Mouse (Mus musculus) forebrain, embryonic 16.5 days (tissue): ENCODE results near the gene Ubash3a. TPM values are rescaled to one million over a fixed set of nuclear protein-coding genes. Genes with fewer than 3 reads are reported as not detected.
A peak's percentile ranks its signal among the peaks of the same experiment; 100 is the strongest.
"Not testable (repeated sequence)": the region's sequence is repeated elsewhere in the genome, so short reads cannot be mapped to it uniquely, and the experiment has no call there.

Source experiments
- ATAC-seq: fragments of 200-750 bp; cut with Nextera tagmentation; 2 replicates; pipeline ENCODE4 v1.8.0; 2017; ENCODE audit warnings: mild to moderate bottlenecking, moderate library complexity
- H3K27ac ChIP-seq: fragments of 300-500 bp; sonication (generic); 2 replicates; pipeline ENCODE4 v1.5.1; 2014; ENCODE audit warnings: low read length, control low read depth
- H3K27me3 ChIP-seq: fragments of 300-500 bp; sonication (generic); replicated peaks from 2 replicates; pipeline ENCODE4 v1.6.1; 2014; ENCODE audit warnings: low read length; ENCODE audit not compliant: control insufficient read depth, insufficient read depth
- H3K36me3 ChIP-seq: fragments of 300-500 bp; sonication (generic); 2 replicates; pipeline ENCODE4 v1.6.1; 2014; ENCODE audit not compliant: control insufficient read depth, insufficient read depth
- H3K4me1 ChIP-seq: fragments of 300-500 bp; sonication (generic); replicated peaks from 2 replicates; pipeline ENCODE4 v1.6.1; 2014; ENCODE audit warnings: low read length; ENCODE audit not compliant: control insufficient read depth, insufficient read depth
- H3K4me2 ChIP-seq: fragments of 300-500 bp; sonication (generic); 2 replicates; pipeline ENCODE4 v1.6.1; 2014; ENCODE audit warnings: mild to moderate bottlenecking, low read length, control low read depth
- H3K4me3 ChIP-seq: fragments of 300-500 bp; sonication (generic); replicated peaks from 2 replicates; pipeline ENCODE4 v1.5.1; 2014; ENCODE audit warnings: mild to moderate bottlenecking, low read length, control low read depth
- H3K9ac ChIP-seq: fragments of 300-500 bp; sonication (generic); replicated peaks from 2 replicates; pipeline ENCODE4 v1.6.1; 2014; ENCODE audit warnings: low read depth, low read length, control low read depth
- H3K9me3 ChIP-seq: fragments of 300-500 bp; sonication (generic); 2 replicates; pipeline ENCODE4 v1.6.1; 2016; ENCODE audit warnings: low read length; ENCODE audit not compliant: control insufficient read depth
- WGBS: fragments of 180-500 bp; shearing (Covaris S2); extraction: QIAGEN DNeasy Blood & Tissue Kit; methylation state at CpG from one replicate; pipeline ENCODE4 v1.1.7; 2014; 5-methylcytosine and 5-hydroxymethylcytosine counted together
- polyA plus RNA-seq: library from polyadenylated mRNA; unstranded; fragments of >200 nt; fragmentation: Nextera tagmentation; extraction: Ambion mirVana; gene quantifications from 2 replicates; pipeline ENCODE4 v1.2.1, GENCODE M21; 2015

The Ubash3a gene
- polyA plus RNA-seq, 1 experiment from 2014 or later = not detected

GRCm38 (mm10) chr17:31270736-31271135 is 63.1 kb downstream of the Ubash3a start:
- not testable (repeated sequence) for H3K36me3 ChIP-seq, H3K9ac ChIP-seq, H3K9me3 ChIP-seq, H3K27ac ChIP-seq, H3K4me1 ChIP-seq, ATAC-seq, H3K4me3 ChIP-seq, H3K4me2 ChIP-seq, H3K27me3 ChIP-seq
- 81% methylated on average over 8 of the region's 8 CpGs for WGBS

- Histone ChIP-seq H3K9ac (no peak overlapping the region), H3K27ac (no peak overlapping the region), H3K27me3 (no peaks in the 10 kb centered on the region), H3K9me3 (no peaks in the 10 kb centered on the region), H3K4me1 (no peaks in the 10 kb centered on the region), H3K36me3 (no peaks in the 10 kb centered on the region), H3K4me2 (no peak overlapping the region), H3K4me3 (no peak overlapping the region)
- WGBS = 73% methylated on average over 7 of the region's 7 CpGs
- no peak for ATAC-seq
Observed at GRCm38 (mm10) chr17:31271136-31271851, 63.6 kb downstream of the Ubash3a start.

DNA sequence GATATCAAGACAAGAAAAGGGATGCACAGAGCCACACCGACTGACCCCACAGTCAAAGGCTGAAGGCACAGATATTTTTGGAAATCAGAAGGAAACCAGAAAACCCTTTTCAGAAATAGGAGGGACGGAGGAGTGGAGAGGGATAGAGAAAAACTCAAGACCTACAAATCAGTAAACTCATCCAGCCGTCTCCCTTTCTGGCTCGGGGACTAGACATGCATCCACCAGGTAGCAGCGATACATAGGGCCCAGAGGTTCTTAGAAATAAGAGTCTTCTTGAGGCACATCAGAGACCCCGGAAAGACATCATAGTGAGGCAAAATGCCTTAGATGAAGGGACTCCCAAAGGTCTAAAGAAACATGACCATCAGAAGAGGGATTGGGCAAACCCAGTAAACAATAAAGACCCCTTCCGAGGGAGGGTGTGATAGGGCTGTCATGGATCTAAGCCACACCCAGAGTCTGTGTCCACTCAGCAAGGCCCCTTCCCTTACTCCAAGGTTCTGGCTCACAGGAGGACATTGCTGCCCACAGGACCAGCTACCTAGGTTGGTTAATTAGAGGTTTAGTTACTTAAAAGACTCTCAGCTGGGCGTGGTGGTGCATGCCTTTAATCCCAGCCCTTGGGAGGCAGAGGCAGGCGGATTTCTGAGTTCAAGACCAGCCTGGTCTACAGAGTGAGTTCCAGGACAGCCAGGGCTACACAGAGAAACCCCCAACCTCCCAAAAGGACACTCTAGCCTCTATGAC is 64.9 kb downstream of the Ubash3a start:
- Histone ChIP-seq H3K9me3 (no peaks in the 10 kb centered on the region), H3K4me1 (peaks cover 7% of the 10 kb centered on the region), H3K4me3 (no peak overlapping the region), H3K36me3 (no peaks in the 10 kb centered on the region), H3K4me2 (no peak overlapping the region), H3K27ac (no peak overlapping the region), H3K9ac (no peak overlapping the region), H3K27me3 (no peaks in the 10 kb centered on the region)
- ATAC-seq = no peak
- WGBS = 88% methylated on average over 9 of the region's 9 CpGs

- Histone ChIP-seq H3K36me3 (no peaks in the 10 kb centered on the region), H3K9me3 (no peaks in the 10 kb centered on the region), H3K4me2 (no peak overlapping the region), H3K4me3 (no peak overlapping the region), H3K9ac (no peak overlapping the region), H3K4me1 (peaks cover 7% of the 10 kb centered on the region), H3K27me3 (no peaks in the 10 kb centered on the region), H3K27ac (no peak overlapping the region)
- ATAC-seq = no peak
- WGBS = 87% methylated on average over 8 of the region's 8 CpGs
Observed at GRCm38 (mm10) chr17:31273631-31274030, 66.0 kb downstream of the Ubash3a start.

GRCm38 (mm10) chr17:31275181-31275580 is 67.5 kb downstream of the Ubash3a start:
- ATAC-seq = no peak
- 78% methylated on average over 6 of the region's 6 CpGs for WGBS
- Histone ChIP-seq H3K27ac (no peak overlapping the region), H3K27me3 (no peaks in the 10 kb centered on the region), H3K9me3 (no peaks in the 10 kb centered on the region), H3K4me2 (no peak overlapping the region), H3K4me1 (peaks cover 7% of the 10 kb centered on the region), H3K4me3 (no peak overlapping the region), H3K36me3 (no peaks in the 10 kb centered on the region), H3K9ac (no peak overlapping the region)

DNA sequence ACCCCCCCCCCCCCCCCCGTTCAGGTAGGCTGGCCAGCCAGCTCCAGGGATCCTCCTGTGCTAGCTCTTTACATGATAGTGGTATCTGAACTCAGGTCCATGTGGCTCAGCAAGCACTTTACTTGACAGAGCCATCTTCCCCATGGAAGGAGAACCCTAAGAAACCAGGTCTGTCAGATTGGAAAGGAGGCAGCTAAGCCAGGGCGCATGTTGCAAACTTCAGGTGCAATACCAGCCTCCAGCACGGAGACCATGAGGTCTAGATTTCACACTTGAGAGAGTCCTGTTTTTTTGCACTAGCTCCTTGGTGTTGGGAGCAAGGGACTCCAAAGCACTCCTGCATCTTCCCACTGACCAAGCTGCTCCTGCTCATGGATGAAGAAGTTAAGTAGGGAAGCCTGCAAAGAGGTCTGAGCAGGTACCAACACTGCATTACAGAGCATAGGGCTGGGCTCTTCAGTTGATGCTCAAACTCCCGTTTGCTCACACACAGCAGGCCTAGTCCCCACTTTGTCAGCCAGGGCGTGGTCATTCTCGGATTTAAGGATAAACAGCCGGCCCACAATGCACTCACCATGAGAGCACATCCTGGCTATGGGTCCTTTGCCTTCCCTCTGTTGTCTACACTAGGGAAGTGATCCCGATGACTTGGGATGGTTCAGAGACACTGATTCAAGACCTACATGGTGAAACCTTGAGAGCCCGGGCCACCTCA is 68.7 kb downstream of the Ubash3a start:
- H3K36me3 ChIP-seq = no peaks in the 10 kb centered on the region
- no peak overlapping the region for H3K27ac ChIP-seq
- H3K9me3 ChIP-seq = no peaks in the 10 kb centered on the region
- peak overlapping the region; percentile 84 for H3K4me2 ChIP-seq
- H3K9ac ChIP-seq = no peak overlapping the region
- 21% methylated on average over 8 of the region's 9 CpGs for WGBS
- no peaks in the 10 kb centered on the region for H3K27me3 ChIP-seq
- H3K4me3 ChIP-seq = peak overlapping the region; percentile 48
- ATAC-seq = no peak; the same call in 1 of the 2 replicates
- H3K4me1 ChIP-seq = peaks cover 7% of the 10 kb centered on the region

DNA sequence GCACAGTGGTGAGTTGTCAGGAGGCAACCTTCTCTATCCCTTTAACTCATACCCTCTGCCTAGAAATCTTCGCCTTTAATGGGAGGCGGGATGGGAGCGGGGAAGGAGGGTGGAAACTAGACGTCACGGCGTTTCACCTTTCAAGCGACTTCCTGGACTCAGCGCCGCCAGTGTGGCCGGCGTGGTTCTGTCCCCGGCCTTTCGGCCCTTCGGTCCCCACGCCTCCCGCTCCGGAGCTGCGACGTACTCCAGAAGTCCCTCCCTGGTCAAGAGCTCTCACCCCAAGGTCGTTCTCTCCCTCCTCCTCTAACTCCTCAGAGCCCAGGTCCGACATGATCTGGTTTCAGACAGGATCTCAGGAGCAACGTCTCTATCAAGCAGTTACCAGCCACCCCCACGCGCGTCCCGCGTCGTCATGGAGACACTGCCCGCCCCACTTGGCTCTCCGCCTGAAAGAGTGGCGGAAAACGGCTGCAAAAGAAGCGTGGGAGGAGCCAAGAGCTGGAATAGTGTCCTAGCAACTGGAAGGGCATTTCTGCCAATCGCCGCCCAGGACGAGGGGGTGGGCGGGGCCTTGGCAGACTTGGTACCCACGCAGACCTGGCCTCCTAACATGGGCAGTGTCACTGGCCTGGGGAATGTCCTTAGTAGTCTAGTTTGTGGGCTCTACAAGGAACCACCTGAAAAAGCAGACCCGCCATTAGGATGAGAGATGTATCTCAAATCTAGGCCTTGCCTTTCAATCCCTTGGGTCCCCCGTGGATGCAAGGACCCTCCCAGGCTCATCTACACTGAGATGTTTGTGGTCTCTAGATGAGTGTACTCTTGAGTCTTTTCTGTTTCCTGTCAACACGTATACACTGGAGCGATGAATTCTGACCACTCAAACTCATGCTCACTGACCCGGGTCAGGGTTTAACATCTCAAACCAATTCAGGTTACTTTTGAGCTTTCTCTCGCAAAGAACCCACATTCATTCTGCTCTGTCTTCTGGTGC is 69.5 kb downstream of the Ubash3a start, which contains the start of gene Rsph1:
Rsph1 (minus strand) TSS at position 462 of the 997 bp plus-strand sequence.
- no peak within 1 kb of the TSS for H3K27ac ChIP-seq
- H3K4me1 ChIP-seq = peaks cover 8% of the 10 kb centered on the region
- 10% methylated on average over 44 of the region's 44 CpGs for WGBS
- no peaks in the 10 kb centered on the region for H3K36me3 ChIP-seq
- H3K4me3 ChIP-seq = peak within 1 kb of the TSS; percentile 48
- no peaks in the 10 kb centered on the region for H3K9me3 ChIP-seq
- H3K9ac ChIP-seq = peak within 1 kb of the TSS; percentile 49
- peak within 1 kb of the TSS; percentile 84 for H3K4me2 ChIP-seq
- peak; percentile 93 for ATAC-seq
- H3K27me3 ChIP-seq = no peaks in the 10 kb centered on the region

GRCm38 (mm10) chr17:31277931-31278330 is 70.3 kb downstream of the Ubash3a start:
- no peak for ATAC-seq
- 86% methylated on average over 4 of the region's 4 CpGs for WGBS

More at GRCm38 (mm10) chr17:31277931-31278330, 70.3 kb downstream of the Ubash3a start:
- H3K9me3 ChIP-seq = no peaks in the 10 kb centered on the region
- no peaks in the 10 kb centered on the region for H3K36me3 ChIP-seq
- H3K4me2 ChIP-seq = no peak overlapping the region
- H3K27ac ChIP-seq = no peak overlapping the region
- H3K9ac ChIP-seq = no peak overlapping the region
- H3K27me3 ChIP-seq = no peaks in the 10 kb centered on the region
- H3K4me1 ChIP-seq = peaks cover 14% of the 10 kb centered on the region
- no peak overlapping the region for H3K4me3 ChIP-seq
